Mouse (Mus musculus): ENCODE measurements around the gene Disc1. TPM values are rescaled to one million over a fixed set of nuclear protein-coding genes. Genes with fewer than 3 reads are reported as not detected.

The Disc1 gene
- polyA plus RNA-seq, 1 experiment, result not detected

GRCm38 (mm10) chr8:125253505-125254180, 199.6 kb downstream of the Disc1 start:
- Histone ChIP-seq H3K4me1 (ENCODE audit: control insufficient read depth) (peaks cover 2% of the 10 kb centered on the region; the same call in 1 of the 2 replicates), H3K36me3 (ENCODE audit: control insufficient read depth) (no peaks in the 10 kb centered on the region), H3K4me3 (replicated peaks) (no peak overlapping the region), H3K27me3 (ENCODE audit: control insufficient read depth) (no peaks in the 10 kb centered on the region), H3K9me3 (ENCODE audit: control insufficient read depth, low read length) (no peaks in the 10 kb centered on the region)
- TF ChIP-seq GATA1 (IDR thresholded peaks at IDR 0.05; ENCODE audit: low read length), result no peak
- no peak for TF ChIP-seq TAL1 (IDR thresholded peaks at IDR 0.05; ENCODE audit: low read length)

- no peak for TF ChIP-seq TAL1 (IDR thresholded peaks at IDR 0.05; ENCODE audit: low read length)
- TF ChIP-seq GATA1 (IDR thresholded peaks at IDR 0.05; ENCODE audit: low read length), result no peak
- no peaks in the 10 kb centered on the region for H3K36me3 ChIP-seq (ENCODE audit: control insufficient read depth)
Measured at GRCm38 (mm10) chr8:125254188-125255005, 200.4 kb downstream of the Disc1 start.

DNA sequence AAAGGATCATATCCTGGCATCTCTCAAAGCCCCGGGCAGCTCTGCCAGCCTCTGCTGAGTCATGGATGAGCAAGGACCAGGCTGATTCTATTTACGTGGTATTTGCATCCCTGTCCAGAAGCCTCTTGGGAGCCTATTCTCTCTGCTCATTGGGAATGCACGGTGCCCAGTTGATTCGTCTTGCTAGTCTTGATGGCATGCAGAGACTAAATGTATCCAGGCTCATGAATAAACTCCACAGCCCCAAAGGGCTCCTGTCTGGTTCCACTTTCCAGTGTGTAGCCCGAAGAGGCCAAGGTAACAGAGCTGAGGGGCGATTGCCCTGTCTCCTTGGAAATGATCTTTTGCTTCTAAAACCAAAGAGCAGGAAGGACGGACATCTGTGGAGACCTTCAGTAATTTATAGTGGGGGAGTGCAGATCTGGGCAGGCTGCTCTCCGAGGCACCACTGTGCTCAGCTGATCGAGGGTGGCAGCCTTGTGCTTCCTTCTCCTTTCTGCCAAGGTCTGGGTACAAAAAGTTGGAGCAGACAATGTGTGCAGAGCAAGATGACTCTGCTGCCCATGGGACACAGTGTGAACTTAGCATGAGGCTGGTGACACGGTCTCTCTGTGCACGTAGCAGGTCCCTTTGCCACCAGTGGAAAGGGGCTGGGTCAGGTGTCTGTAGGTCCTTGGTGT, 201.2 kb downstream of the Disc1 start:
- TF ChIP-seq GATA1 (IDR thresholded peaks at IDR 0.05; ENCODE audit: low read length), result no peak
- no peak for TF ChIP-seq TAL1 (IDR thresholded peaks at IDR 0.05; ENCODE audit: low read length)
- peaks cover 2% of the 10 kb centered on the region; the same call in 1 of the 2 replicates for H3K4me1 ChIP-seq (ENCODE audit: control insufficient read depth)
- H3K27me3 ChIP-seq (ENCODE audit: control insufficient read depth), result no peaks in the 10 kb centered on the region
- H3K36me3 ChIP-seq (ENCODE audit: control insufficient read depth), result no peaks in the 10 kb centered on the region
- H3K4me3 ChIP-seq (replicated peaks), result no peak overlapping the region
- no peaks in the 10 kb centered on the region for H3K9me3 ChIP-seq (ENCODE audit: control insufficient read depth, low read length)

More at GRCm38 (mm10) chr8:125254188-125255005, 200.4 kb downstream of the Disc1 start:
- Histone ChIP-seq H3K4me1 (ENCODE audit: control insufficient read depth) (peaks cover 2% of the 10 kb centered on the region; the same call in 1 of the 2 replicates), H3K9me3 (ENCODE audit: control insufficient read depth, low read length) (no peaks in the 10 kb centered on the region), H3K4me3 (replicated peaks) (no peak overlapping the region), H3K27me3 (ENCODE audit: control insufficient read depth) (no peaks in the 10 kb centered on the region)

DNA sequence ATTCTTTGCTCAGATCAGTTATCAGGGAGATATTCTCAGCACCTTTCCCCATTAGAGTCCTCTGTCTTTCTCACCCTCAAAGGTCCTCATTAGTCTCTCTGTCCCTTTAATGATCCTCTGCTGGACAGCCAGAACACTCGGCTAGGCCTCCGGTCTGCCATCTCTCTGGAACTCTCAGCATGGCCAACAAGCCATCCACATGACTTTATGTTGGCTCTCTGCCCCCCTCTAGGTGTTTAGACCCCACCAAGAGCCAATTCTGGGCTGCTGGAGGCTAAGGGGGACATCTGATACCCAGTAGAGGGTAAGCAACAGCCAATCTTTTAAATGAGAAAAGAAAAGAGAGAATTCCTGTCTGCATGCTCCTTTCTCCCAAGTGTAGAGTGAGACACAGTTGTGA, 203.7 kb downstream of the Disc1 start:
- Histone ChIP-seq H3K4me3 (replicated peaks) (no peak overlapping the region), H3K4me1 (ENCODE audit: control insufficient read depth) (peaks cover 2% of the 10 kb centered on the region; the same call in 1 of the 2 replicates), H3K9me3 (ENCODE audit: control insufficient read depth, low read length) (no peaks in the 10 kb centered on the region), H3K36me3 (ENCODE audit: control insufficient read depth) (no peaks in the 10 kb centered on the region), H3K27me3 (ENCODE audit: control insufficient read depth) (no peaks in the 10 kb centered on the region)
- no peak for TF ChIP-seq GATA1 (IDR thresholded peaks at IDR 0.05; ENCODE audit: low read length)
- no peak for TF ChIP-seq TAL1 (IDR thresholded peaks at IDR 0.05; ENCODE audit: low read length)

GRCm38 (mm10) chr8:125258806-125259500, 205.0 kb downstream of the Disc1 start:
- Histone ChIP-seq H3K9me3 (ENCODE audit: control insufficient read depth, low read length) (no peaks in the 10 kb centered on the region), H3K4me3 (replicated peaks) (no peak overlapping the region), H3K36me3 (ENCODE audit: control insufficient read depth) (no peaks in the 10 kb centered on the region), H3K27me3 (ENCODE audit: control insufficient read depth) (no peaks in the 10 kb centered on the region), H3K4me1 (ENCODE audit: control insufficient read depth) (no peaks in the 10 kb centered on the region)
- no peak for TF ChIP-seq GATA1 (IDR thresholded peaks at IDR 0.05; ENCODE audit: low read length)
- no peak for TF ChIP-seq TAL1 (IDR thresholded peaks at IDR 0.05; ENCODE audit: low read length)

GRCm38 (mm10) chr8:125268181-125268705, 214.2 kb downstream of the Disc1 start:
- Histone ChIP-seq H3K27me3 (ENCODE audit: control insufficient read depth) (no peaks in the 10 kb centered on the region), H3K4me1 (ENCODE audit: control insufficient read depth) (no peaks in the 10 kb centered on the region), H3K36me3 (ENCODE audit: control insufficient read depth) (no peaks in the 10 kb centered on the region), H3K4me3 (replicated peaks) (no peak overlapping the region), H3K9me3 (ENCODE audit: control insufficient read depth, low read length) (no peaks in the 10 kb centered on the region)
- TF ChIP-seq TAL1 (IDR thresholded peaks at IDR 0.05; ENCODE audit: low read length) (no peak), GATA1 (IDR thresholded peaks at IDR 0.05; ENCODE audit: low read length) (no peak)

DNA sequence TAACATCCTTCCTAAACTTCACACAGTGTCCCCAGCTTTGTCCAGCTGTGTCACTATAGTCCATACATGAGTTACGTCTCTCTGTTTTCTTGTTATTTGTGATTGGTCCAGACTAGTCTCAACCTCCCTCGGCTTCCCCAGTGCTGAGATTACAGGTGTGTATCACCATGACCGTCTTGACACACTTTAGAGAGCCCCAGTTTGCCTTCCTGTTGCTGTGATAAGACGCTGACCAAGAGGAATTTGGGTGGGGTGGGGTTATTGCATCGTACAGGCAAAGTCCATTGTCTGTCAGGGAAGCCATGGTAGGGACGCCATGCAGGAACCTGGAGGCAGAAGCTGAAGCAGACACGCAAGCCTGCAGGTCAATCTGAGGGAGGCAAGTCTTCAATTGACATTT, 216.3 kb downstream of the Disc1 start:
- Histone ChIP-seq H3K27me3 (ENCODE audit: control insufficient read depth) (no peaks in the 10 kb centered on the region), H3K4me1 (ENCODE audit: control insufficient read depth) (no peaks in the 10 kb centered on the region), H3K9me3 (ENCODE audit: control insufficient read depth, low read length) (no peaks in the 10 kb centered on the region), H3K4me3 (replicated peaks) (no peak overlapping the region), H3K36me3 (ENCODE audit: control insufficient read depth) (no peaks in the 10 kb centered on the region)
- TF ChIP-seq GATA1 (IDR thresholded peaks at IDR 0.05; ENCODE audit: low read length), result no peak
- TF ChIP-seq TAL1 (IDR thresholded peaks at IDR 0.05; ENCODE audit: low read length), result no peak

DNA sequence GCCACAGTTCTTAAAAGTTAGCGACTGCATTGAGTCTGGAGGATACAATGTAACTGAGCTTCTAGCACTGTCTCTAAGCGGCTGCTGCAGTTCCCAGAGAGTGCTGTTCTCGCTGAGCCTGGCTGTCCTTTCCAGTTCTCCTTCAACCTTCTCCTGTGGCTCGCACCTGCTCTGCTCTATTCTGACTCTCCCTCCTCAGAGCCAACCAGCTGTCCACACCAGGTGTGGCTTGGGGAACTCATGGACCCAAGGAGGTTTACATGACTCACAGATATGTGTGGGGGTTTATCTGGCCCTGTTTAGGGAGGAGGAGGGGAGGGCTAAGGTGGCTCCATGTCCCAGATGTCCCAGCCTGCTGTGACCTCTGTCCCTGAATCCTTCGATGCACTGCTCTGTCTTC, 217.4 kb downstream of the Disc1 start:
- no peak overlapping the region for H3K4me3 ChIP-seq (replicated peaks)
- no peak for TF ChIP-seq TAL1 (IDR thresholded peaks at IDR 0.05; ENCODE audit: low read length)
- no peak for TF ChIP-seq GATA1 (IDR thresholded peaks at IDR 0.05; ENCODE audit: low read length)
- no peaks in the 10 kb centered on the region for H3K27me3 ChIP-seq (ENCODE audit: control insufficient read depth)
- H3K4me1 ChIP-seq (ENCODE audit: control insufficient read depth), result no peaks in the 10 kb centered on the region
- H3K9me3 ChIP-seq (ENCODE audit: control insufficient read depth, low read length), result no peaks in the 10 kb centered on the region
- no peaks in the 10 kb centered on the region for H3K36me3 ChIP-seq (ENCODE audit: control insufficient read depth)

Data from erythroblast, embryonic 14.5 days (primary cell).